Mouse (Mus musculus) CH12.LX (cell line): ENCODE measurements at regions not wholly inside any gene's neighbourhood (a gene's known extent, or its start where the extent isn't known, plus 50 kb on each side); places are given as distances from the start of the nearest gene placed in this dataset.

Experiments
- CTCF ChIP-seq, 2 experiments: IDR thresholded peaks in 1 of 2; conservative IDR thresholded peaks in 1 of 2; 2 replicates each; pipeline ENCODE4 v1.5.1; 2011 to 2012; ENCODE audit warnings: low read depth in 2 of 2, low read length in 2 of 2, improper control_type of control experiment in 1 of 2, inconsistent platforms in 1 of 2, mild to moderate bottlenecking in 1 of 2, moderate library complexity in 1 of 2
- EP300 ChIP-seq: IDR thresholded peaks from 2 replicates; pipeline ENCODE4 v1.6.1; 2011; ENCODE audit warnings: low read length, improper control_type of control experiment
- GABPA ChIP-seq: IDR thresholded peaks from 2 replicates; pipeline ENCODE4 v1.6.1; 2012; ENCODE audit warnings: low read depth, low read length, improper control_type of control experiment, inconsistent platforms; ENCODE audit not compliant: insufficient replicate concordance
- JUND ChIP-seq: conservative IDR thresholded peaks from 2 replicates; pipeline ENCODE4 v1.6.1; 2011; ENCODE audit warnings: low read depth, low read length, improper control_type of control experiment
- MYC ChIP-seq: IDR thresholded peaks from 2 replicates; pipeline ENCODE4 v1.6.1; 2011; ENCODE audit warnings: low read depth, mild to moderate bottlenecking, improper control_type of control experiment, low read length
- POLR2A ChIP-seq: IDR thresholded peaks from 2 replicates; pipeline ENCODE4 v1.6.1; 2011; ENCODE audit warnings: low read depth, mild to moderate bottlenecking, improper control_type of control experiment, low read length
- POLR2AphosphoS2 ChIP-seq: IDR thresholded peaks from 2 replicates; pipeline ENCODE4 v1.6.1; 2011; ENCODE audit warnings: low read depth, low read length, improper control_type of control experiment
- SIN3A ChIP-seq: IDR thresholded peaks from 2 replicates; pipeline ENCODE4 v1.6.1; 2012; ENCODE audit warnings: low read length, improper control_type of control experiment, inconsistent platforms
- SMC3 ChIP-seq: IDR thresholded peaks from 2 replicates; pipeline ENCODE4 v1.6.1; 2011; ENCODE audit warnings: low read depth, low read length, improper control_type of control experiment
- TBP ChIP-seq: conservative IDR thresholded peaks from 2 replicates; pipeline ENCODE4 v1.6.1; 2011; ENCODE audit warnings: low read depth, low read length, improper control_type of control experiment
- USF1 ChIP-seq: IDR thresholded peaks from 2 replicates; pipeline ENCODE4 v1.6.1; 2014; ENCODE audit warnings: low read depth, mild to moderate bottlenecking, inconsistent platforms, low read length, improper control_type of control experiment
- USF2 ChIP-seq: conservative IDR thresholded peaks from 2 replicates; pipeline ENCODE4 v1.6.1; 2011; ENCODE audit warnings: low read depth, low read length, improper control_type of control experiment
- ZNF384 ChIP-seq: IDR thresholded peaks from 2 replicates; pipeline ENCODE4 v1.6.1; 2012; ENCODE audit warnings: low read depth, low read length, improper control_type of control experiment, inconsistent platforms

DNA sequence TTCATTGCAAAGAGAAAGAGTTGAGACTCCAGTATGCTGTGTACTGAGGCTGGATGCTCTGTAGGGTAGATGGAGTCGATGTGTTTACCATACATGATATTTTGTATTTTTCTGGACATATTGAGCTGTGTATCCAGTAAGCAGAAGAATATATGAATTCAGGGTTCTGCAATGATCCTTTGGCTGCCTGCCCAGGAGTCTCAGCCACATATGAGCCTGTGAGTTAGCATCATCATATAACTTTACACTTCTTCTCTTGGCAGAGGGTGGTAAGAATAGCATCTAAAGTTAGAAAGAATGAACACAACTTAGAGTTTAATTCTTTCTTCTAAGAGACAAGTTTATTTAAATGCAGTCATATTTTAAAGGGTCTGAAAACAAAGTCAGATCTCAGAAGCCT is 139.6 kb upstream of the Slc5a7 start:
- TF ChIP-seq POLR2A: no peak
- TF ChIP-seq JUND: no peak
- no peak for TF ChIP-seq TBP
- TF ChIP-seq GABPA: no peak
- no peak for TF ChIP-seq USF2
- TF ChIP-seq CTCF (conservative IDR thresholded peaks at IDR 0.05 in 1 of 2, IDR thresholded peaks at IDR 0.05 in 1 of 2; ENCODE audit: low read depth in 2 of 2, low read length in 2 of 2): no peak
- TF ChIP-seq EP300: no peak
- no peak for TF ChIP-seq USF1
- no peak for TF ChIP-seq SIN3A
- TF ChIP-seq ZNF384: no peak
- TF ChIP-seq SMC3: no peak
- TF ChIP-seq POLR2AphosphoS2: no peak
- no peak for TF ChIP-seq MYC
